Mouse (Mus musculus) intestine, embryonic 16.5 days (tissue): ENCODE measurements around the gene Plxna4. TPM values are rescaled to one million over a fixed set of nuclear protein-coding genes. Genes with fewer than 3 reads are reported as not detected.

Experiments
- ATAC-seq: fragments of 200-750 bp; cut with Nextera tagmentation; 2 replicates; pipeline ENCODE4 v1.8.0; 2017; ENCODE audit warnings: moderate TSS enrichment, moderate library complexity
- H3K27ac ChIP-seq: fragments of 300-500 bp; sonication (generic); 2 replicates; pipeline ENCODE4 v1.5.1; 2014; ENCODE audit warnings: mild to moderate bottlenecking, low read length
- H3K27me3 ChIP-seq: fragments of 300-500 bp; sonication (generic); replicated peaks from 2 replicates; pipeline ENCODE4 v1.6.1; 2014; ENCODE audit warnings: low read length, control low read depth, mixed read lengths; ENCODE audit not compliant: control insufficient read depth, insufficient read depth
- H3K36me3 ChIP-seq: fragments of 300-500 bp; sonication (generic); 2 replicates; pipeline ENCODE4 v1.6.1; 2014; ENCODE audit warnings: low read length, control low read depth; ENCODE audit not compliant: control insufficient read depth, insufficient read depth
- H3K4me1 ChIP-seq: fragments of 300-500 bp; sonication (generic); 2 replicates; pipeline ENCODE4 v1.6.1; 2014; ENCODE audit warnings: low read length, control low read depth, mixed read lengths; ENCODE audit not compliant: control insufficient read depth, insufficient read depth
- H3K4me2 ChIP-seq: fragments of 300-500 bp; sonication (generic); 2 replicates; pipeline ENCODE4 v1.6.1; 2014; ENCODE audit warnings: low read depth, low read length, control low read depth
- H3K4me3 ChIP-seq: fragments of 300-500 bp; sonication (generic); 2 replicates; pipeline ENCODE4 v1.5.1; 2014; ENCODE audit warnings: mild to moderate bottlenecking, low read length
- H3K9ac ChIP-seq: fragments of 300-500 bp; sonication (generic); 2 replicates; pipeline ENCODE4 v1.6.1; 2014; ENCODE audit warnings: low read depth, low read length
- H3K9me3 ChIP-seq: fragments of 300-500 bp; sonication (generic); 2 replicates; pipeline ENCODE4 v1.6.1; 2016; ENCODE audit warnings: low read length, control low read depth; ENCODE audit not compliant: control insufficient read depth
- WGBS: fragments of 180-500 bp; shearing (Covaris S2); extraction: QIAGEN DNeasy Blood & Tissue Kit; methylation state at CpG from one replicate; pipeline ENCODE4 v1.1.7; 2014; 5-methylcytosine and 5-hydroxymethylcytosine counted together
- polyA plus RNA-seq: library from polyadenylated mRNA; unstranded; fragments of >200 nt; fragmentation: Nextera tagmentation; extraction: Ambion mirVana; gene quantifications from 2 replicates; pipeline ENCODE4 v1.2.1, GENCODE M21; 2015

Plxna4 gene
- 1.2 and 1.3 TPM in 2 replicates for polyA plus RNA-seq

- Histone ChIP-seq H3K36me3 (no peaks in the 10 kb centered on the region), H3K27me3 (peaks cover 67% of the 10 kb centered on the region), H3K4me3 (peak within 1 kb of the TSS; percentile 59), H3K4me1 (peaks cover 15% of the 10 kb centered on the region), H3K9ac (peak within 1 kb of the TSS; percentile 72), H3K27ac (no peak within 1 kb of the TSS), H3K4me2 (peak within 1 kb of the TSS; percentile 99), H3K9me3 (no peaks in the 10 kb centered on the region)
- ATAC-seq, result peak; percentile 73
- WGBS, result 0% methylated on average over 31 of the region's 55 CpGs
Measured at GRCm38 (mm10) chr6:32588056-32588671, at the start of gene Plxna4. Plxna4 (minus strand) TSS chr6:32588192.

GRCm38 (mm10) chr6:32637568-32638183, 49.7 kb upstream of the Plxna4 start:
- Histone ChIP-seq H3K36me3 (no peaks in the 10 kb centered on the region), H3K4me2 (no peak overlapping the region), H3K9ac (no peak overlapping the region), H3K27ac (no peak overlapping the region), H3K4me3 (no peak overlapping the region), H3K4me1 (no peaks in the 10 kb centered on the region), H3K9me3 (no peaks in the 10 kb centered on the region), H3K27me3 (no peaks in the 10 kb centered on the region)
- 79% methylated on average over 6 of the region's 6 CpGs for WGBS
- no peak for ATAC-seq

- H3K4me2 ChIP-seq, result no peak overlapping the region
- no peaks in the 10 kb centered on the region for H3K27me3 ChIP-seq
- H3K27ac ChIP-seq, result no peak overlapping the region
- no peaks in the 10 kb centered on the region for H3K36me3 ChIP-seq
- H3K4me1 ChIP-seq, result no peaks in the 10 kb centered on the region
- ATAC-seq, result no peak
- H3K4me3 ChIP-seq, result no peak overlapping the region
- no peak overlapping the region for H3K9ac ChIP-seq
- no peaks in the 10 kb centered on the region for H3K9me3 ChIP-seq
Measured at GRCm38 (mm10) chr6:32610712-32611111, 22.7 kb upstream of the Plxna4 start.

- Histone ChIP-seq H3K4me3 (no peak overlapping the region), H3K27ac (no peak overlapping the region), H3K36me3 (no peaks in the 10 kb centered on the region), H3K4me2 (no peak overlapping the region), H3K27me3 (no peaks in the 10 kb centered on the region), H3K4me1 (no peaks in the 10 kb centered on the region), H3K9ac (no peak overlapping the region), H3K9me3 (no peaks in the 10 kb centered on the region)
- WGBS, result 43% methylated on average over 3 of the region's 3 CpGs
- no peak for ATAC-seq
Measured at GRCm38 (mm10) chr6:32606787-32607186, 18.8 kb upstream of the Plxna4 start.

DNA sequence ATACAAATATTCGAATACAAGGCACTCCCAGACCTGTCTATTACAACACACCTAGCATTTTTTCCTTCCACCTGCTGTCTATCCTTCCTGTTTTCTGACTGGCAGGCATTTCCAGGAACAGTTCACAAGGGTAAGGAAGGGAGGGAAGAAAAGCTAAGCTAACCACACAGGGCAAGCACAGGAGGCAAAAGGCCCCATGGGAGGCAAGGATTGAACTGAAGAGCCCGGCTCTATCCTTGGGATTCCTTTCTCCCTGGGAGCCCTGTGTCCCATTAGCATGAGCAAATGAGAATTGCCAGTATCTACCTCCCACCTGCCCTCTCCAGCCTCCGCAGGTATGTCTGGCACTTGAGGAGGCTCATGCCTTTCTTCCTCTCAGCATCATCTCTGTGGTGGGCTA, 17.6 kb upstream of the Plxna4 start:
- no peaks in the 10 kb centered on the region for H3K36me3 ChIP-seq
- WGBS, result 25% methylated on average over 3 of the region's 3 CpGs

DNA sequence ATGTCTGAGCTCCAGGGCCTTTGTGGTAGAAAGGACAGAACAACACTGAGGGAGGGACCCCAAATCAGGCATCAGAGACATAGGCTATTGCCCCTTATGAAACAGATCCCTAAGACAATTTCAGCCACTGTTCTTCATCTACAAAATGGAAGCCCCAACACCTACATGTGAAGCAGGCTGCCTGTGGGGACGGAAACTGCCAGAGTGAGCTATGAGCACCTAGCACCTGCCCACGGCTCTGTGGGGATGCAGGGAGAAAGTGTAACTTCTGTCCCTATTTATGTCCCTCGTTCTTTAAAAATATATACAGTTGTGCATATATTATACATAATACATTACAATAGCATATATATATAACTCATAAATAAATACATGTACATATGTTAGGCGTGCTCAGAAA, 16.9 kb upstream of the Plxna4 start:
- Histone ChIP-seq H3K27me3 (no peaks in the 10 kb centered on the region), H3K36me3 (no peaks in the 10 kb centered on the region), H3K4me2 (no peak overlapping the region), H3K4me3 (no peak overlapping the region), H3K27ac (no peak overlapping the region), H3K4me1 (no peaks in the 10 kb centered on the region), H3K9me3 (no peaks in the 10 kb centered on the region), H3K9ac (no peak overlapping the region)
- no peak for ATAC-seq
- WGBS, result 85% methylated on average over 4 of the region's 4 CpGs

More for the DNA sequence above, 17.6 kb upstream of the Plxna4 start:
- no peaks in the 10 kb centered on the region for H3K4me1 ChIP-seq
- H3K4me2 ChIP-seq, result no peak overlapping the region
- no peaks in the 10 kb centered on the region for H3K9me3 ChIP-seq
- H3K27ac ChIP-seq, result no peak overlapping the region
- no peak overlapping the region for H3K4me3 ChIP-seq
- ATAC-seq, result no peak
- no peaks in the 10 kb centered on the region for H3K27me3 ChIP-seq
- H3K9ac ChIP-seq, result no peak overlapping the region

DNA sequence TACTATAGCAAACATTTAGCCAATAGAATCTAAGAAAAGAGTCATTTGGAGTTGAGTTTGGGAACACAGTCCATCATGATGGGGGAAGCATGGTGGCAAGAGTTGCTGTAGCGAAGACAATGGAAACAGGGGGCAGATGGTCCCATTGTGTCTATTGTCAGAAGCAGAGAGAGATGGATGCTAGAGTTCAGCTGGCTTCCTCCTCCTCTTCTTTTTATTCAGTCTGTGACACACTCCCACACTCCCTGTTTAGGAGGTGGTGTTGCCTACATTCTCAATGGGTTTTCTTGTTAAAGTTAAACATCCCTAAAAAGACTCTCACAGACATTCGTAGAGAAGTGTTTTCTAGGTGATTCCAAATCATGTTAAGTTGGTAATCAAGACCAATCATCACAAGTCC, 14.1 kb upstream of the Plxna4 start:
- Histone ChIP-seq H3K4me1 (no peaks in the 10 kb centered on the region), H3K9ac (no peak overlapping the region), H3K4me2 (no peak overlapping the region), H3K27ac (no peak overlapping the region), H3K9me3 (no peaks in the 10 kb centered on the region), H3K4me3 (no peak overlapping the region), H3K27me3 (no peaks in the 10 kb centered on the region), H3K36me3 (no peaks in the 10 kb centered on the region)
- ATAC-seq, result no peak
- 85% methylated on average over 2 of the region's 2 CpGs for WGBS

- H3K4me3 ChIP-seq, result no peak overlapping the region
- H3K27me3 ChIP-seq, result no peaks in the 10 kb centered on the region
- no peak overlapping the region for H3K9ac ChIP-seq
- H3K4me2 ChIP-seq, result no peak overlapping the region
- no peaks in the 10 kb centered on the region for H3K9me3 ChIP-seq
- WGBS, result 60% methylated on average over 2 of the region's 2 CpGs
- no peaks in the 10 kb centered on the region for H3K4me1 ChIP-seq
- no peak for ATAC-seq
- H3K36me3 ChIP-seq, result no peaks in the 10 kb centered on the region
- no peak overlapping the region for H3K27ac ChIP-seq
Measured at GRCm38 (mm10) chr6:32601306-32601705, 13.3 kb upstream of the Plxna4 start.

GRCm38 (mm10) chr6:32595591-32595990, 7.6 kb upstream of the Plxna4 start:
- Histone ChIP-seq H3K27me3 (peaks cover 12% of the 10 kb centered on the region), H3K4me1 (no peaks in the 10 kb centered on the region), H3K27ac (no peak overlapping the region), H3K4me2 (no peak overlapping the region), H3K4me3 (no peak overlapping the region), H3K9ac (no peak overlapping the region), H3K36me3 (no peaks in the 10 kb centered on the region), H3K9me3 (no peaks in the 10 kb centered on the region)
- no peak for ATAC-seq
- 59% methylated on average over 3 of the region's 3 CpGs for WGBS
